Mouse (Mus musculus) midbrain, postnatal 0 days (tissue): ENCODE data around the gene Csgalnact2. TPM values are rescaled to one million over a fixed set of nuclear protein-coding genes. Genes with fewer than 3 reads are reported as not detected.

ENCODE experiments used
- ATAC-seq: fragments of 200-750 bp; cut with Nextera tagmentation; 2 replicates; pipeline ENCODE4 v1.8.0; 2017; ENCODE audit warnings: moderate number of reproducible peaks, mild to moderate bottlenecking, moderate TSS enrichment, moderate library complexity; ENCODE audit not compliant: low FRiP score
- DNase-seq: peaks from one replicate; pipeline ENCODE4 v3.0.0-alpha.2; 2015; ENCODE audit warnings: low spot score
- H3K27ac ChIP-seq: fragments of 300-500 bp; sonication (generic); 2 replicates; pipeline ENCODE4 v1.5.1; 2014; ENCODE audit warnings: low read depth, mild to moderate bottlenecking, low read length, mixed read lengths
- H3K27me3 ChIP-seq: fragments of 300-500 bp; sonication (generic); 2 replicates; pipeline ENCODE4 v1.6.1; 2014; ENCODE audit warnings: low read length, control low read depth, mixed read lengths; ENCODE audit not compliant: insufficient read depth
- H3K36me3 ChIP-seq: fragments of 300-500 bp; sonication (generic); 2 replicates; pipeline ENCODE4 v1.6.1; 2014; ENCODE audit warnings: low read length, control low read depth, mixed read lengths; ENCODE audit not compliant: insufficient read depth
- H3K4me1 ChIP-seq: fragments of 300-500 bp; sonication (generic); 2 replicates; pipeline ENCODE4 v1.6.1; 2014; ENCODE audit warnings: mild to moderate bottlenecking, control low read depth, antibody characterized with exemption, low read length, mixed read lengths; ENCODE audit not compliant: insufficient read depth
- H3K4me2 ChIP-seq: fragments of 300-500 bp; sonication (generic); 2 replicates; pipeline ENCODE4 v1.6.1; 2014; ENCODE audit warnings: low read depth, mild to moderate bottlenecking, low read length, mixed read lengths; ENCODE audit not compliant: poor library complexity, severe bottlenecking
- H3K4me3 ChIP-seq: fragments of 300-500 bp; sonication (generic); 2 replicates; pipeline ENCODE4 v1.5.1; 2014; ENCODE audit warnings: low read depth, mild to moderate bottlenecking, low read length, moderate library complexity
- H3K9ac ChIP-seq: fragments of 300-500 bp; sonication (generic); replicated peaks from 2 replicates; pipeline ENCODE4 v1.6.1; 2014; ENCODE audit warnings: mild to moderate bottlenecking, low read length, moderate library complexity, mixed read lengths; ENCODE audit not compliant: poor library complexity, severe bottlenecking
- H3K9me3 ChIP-seq: fragments of 300-500 bp; sonication (generic); 2 replicates; pipeline ENCODE4 v1.6.1; 2016; ENCODE audit warnings: low read length, control low read depth
- CTCF ChIP-seq: IDR thresholded peaks from 2 replicates; pipeline ENCODE4 v1.5.1; 2016; ENCODE audit warnings: antibody characterized with exemption, mild to moderate bottlenecking
- WGBS: fragments of 180-500 bp; shearing (Covaris S2); extraction: QIAGEN DNeasy Blood & Tissue Kit; methylation state at CpG from one replicate; pipeline ENCODE4 v1.1.7; 2014; 5-methylcytosine and 5-hydroxymethylcytosine counted together
- polyA plus RNA-seq: library from polyadenylated mRNA; unstranded; fragments of >200 nt; fragmentation: Nextera tagmentation; extraction: Ambion mirVana; gene quantifications from 2 replicates; pipeline ENCODE4 v1.2.1, GENCODE M21; 2015
- total RNA-seq: library from RNA; depleted of rRNA; stranded (reverse); fragments of >200 nt; gene quantifications from 2 replicates; pipeline ENCODE4 v1.2.3, GENCODE M21; 2014

The Csgalnact2 gene
- total and polyA plus RNA-seq, 2 experiments from 2014 or later, result 10.8 to 13.0 TPM

DNA sequence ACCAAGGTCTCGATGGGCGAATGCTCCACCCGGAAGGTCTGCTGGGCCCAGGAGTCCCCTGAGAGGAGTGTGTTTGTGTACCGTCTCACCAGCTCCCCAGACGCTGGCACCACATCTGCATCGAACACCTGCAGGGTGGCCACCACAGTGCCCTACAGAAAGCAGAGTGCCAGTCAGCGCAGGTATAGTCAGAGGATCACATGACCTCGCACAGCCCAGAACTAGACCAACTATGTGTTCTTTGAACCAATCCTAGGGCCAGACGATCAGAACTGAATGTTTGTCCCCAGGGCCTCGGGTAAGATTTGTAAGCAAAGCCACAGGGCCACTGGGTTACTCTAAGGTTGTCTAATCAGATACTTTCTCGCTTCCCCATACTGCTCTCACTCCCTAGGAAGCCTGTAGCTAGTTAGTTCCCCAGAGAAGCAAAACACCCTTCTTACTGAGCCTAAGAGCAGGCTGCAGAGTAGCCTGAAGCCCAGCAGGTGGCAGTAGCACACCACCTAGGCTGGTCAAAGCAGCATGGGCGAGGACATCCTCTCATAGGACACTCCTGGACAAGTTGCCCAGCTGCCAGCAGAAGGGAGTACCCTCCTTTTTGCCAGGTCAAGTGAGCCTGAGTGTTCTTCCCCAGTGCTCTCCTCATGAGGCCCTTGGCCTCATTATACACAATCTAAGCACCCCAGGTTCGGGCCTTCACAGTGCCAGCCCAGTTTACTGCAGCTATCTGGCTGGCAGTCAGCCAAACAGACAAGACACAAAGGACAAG lies 40.6 kb upstream of the Csgalnact2 start:
- no peak overlapping the region for H3K4me3 ChIP-seq
- H3K4me2 ChIP-seq, result no peak overlapping the region
- no peak overlapping the region for H3K9ac ChIP-seq
- 58% methylated on average over 13 of the region's 13 CpGs for WGBS
- ATAC-seq, result peak; percentile 61
- no peak overlapping the region for H3K27ac ChIP-seq
- peak; percentile 98 for TF ChIP-seq CTCF
- H3K4me1 ChIP-seq, result no peaks in the 10 kb centered on the region
- H3K9me3 ChIP-seq, result no peaks in the 10 kb centered on the region
- peak; percentile 91 for DNase-seq
- H3K36me3 ChIP-seq, result peaks cover 10% of the 10 kb centered on the region; the same call in 1 of the 2 replicates
- no peaks in the 10 kb centered on the region for H3K27me3 ChIP-seq

- no peak for DNase-seq
- Histone ChIP-seq H3K9ac (0 out of 2 replicates have a peak overlapping the region, but pooled peaks have one; percentile 8), H3K4me2 (no peak overlapping the region), H3K27me3 (no peaks in the 10 kb centered on the region), H3K9me3 (no peaks in the 10 kb centered on the region), H3K36me3 (peaks cover 10% of the 10 kb centered on the region; the same call in 1 of the 2 replicates), H3K4me3 (no peak overlapping the region), H3K4me1 (no peaks in the 10 kb centered on the region), H3K27ac (no peak overlapping the region)
- TF ChIP-seq CTCF, result no peak
- 82% methylated on average over 5 of the region's 5 CpGs for WGBS
- ATAC-seq, result no peak
Observed at GRCm38 (mm10) chr6:118173975-118174328, 35.0 kb upstream of the Csgalnact2 start.

GRCm38 (mm10) chr6:118173251-118173974 lies 34.5 kb upstream of the Csgalnact2 start:
- no peak overlapping the region for H3K4me3 ChIP-seq
- peaks cover 10% of the 10 kb centered on the region; the same call in 1 of the 2 replicates for H3K36me3 ChIP-seq
- no peak overlapping the region for H3K4me2 ChIP-seq
- ATAC-seq (no peak), DNase-seq (no peak)
- H3K9ac ChIP-seq, result 0 out of 2 replicates have a peak overlapping the region, but pooled peaks have one; percentile 8
- H3K27ac ChIP-seq, result no peak overlapping the region
- 92% methylated on average over 18 of the region's 18 CpGs for WGBS
- no peaks in the 10 kb centered on the region for H3K9me3 ChIP-seq
- no peaks in the 10 kb centered on the region for H3K27me3 ChIP-seq
- H3K4me1 ChIP-seq, result no peaks in the 10 kb centered on the region
- no peak for TF ChIP-seq CTCF

GRCm38 (mm10) chr6:118171386-118171785 lies 32.4 kb upstream of the Csgalnact2 start:
- no peak for TF ChIP-seq CTCF
- no peak for DNase-seq
- Histone ChIP-seq H3K9me3 (no peaks in the 10 kb centered on the region), H3K27me3 (no peaks in the 10 kb centered on the region), H3K9ac (no peak overlapping the region), H3K4me2 (no peak overlapping the region), H3K27ac (no peak overlapping the region), H3K4me3 (no peak overlapping the region), H3K4me1 (no peaks in the 10 kb centered on the region), H3K36me3 (peaks cover 10% of the 10 kb centered on the region; the same call in 1 of the 2 replicates)
- ATAC-seq, result no peak
- WGBS, result 95% methylated on average over 7 of the region's 7 CpGs

DNA sequence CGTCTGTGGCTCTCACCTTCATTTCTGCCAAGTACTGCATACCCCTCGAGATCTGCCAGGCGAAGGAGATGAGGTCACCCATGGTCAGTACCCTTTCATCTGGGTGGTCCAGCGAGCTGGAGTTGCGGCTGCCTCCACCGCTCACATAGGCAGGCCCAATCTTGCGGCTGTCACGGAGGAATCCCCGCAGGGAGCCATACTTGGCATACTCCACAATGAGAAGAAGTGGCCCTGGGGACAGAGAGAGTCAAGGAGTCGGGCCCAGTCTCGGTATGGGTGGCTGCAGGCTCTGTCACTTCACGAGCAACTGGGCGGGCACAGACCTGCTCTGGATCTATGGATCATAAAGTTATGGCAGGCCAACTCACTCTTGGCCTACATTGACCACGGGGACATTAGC lies 29.2 kb upstream of the Csgalnact2 start:
- no peak overlapping the region for H3K27ac ChIP-seq
- H3K36me3 ChIP-seq, result no peaks in the 10 kb centered on the region; the same call in 1 of the 2 replicates
- WGBS, result 86% methylated on average over 14 of the region's 14 CpGs
- no peak overlapping the region for H3K9ac ChIP-seq
- H3K4me2 ChIP-seq, result no peak overlapping the region
- H3K4me1 ChIP-seq, result no peaks in the 10 kb centered on the region
- DNase-seq, result no peak
- no peak overlapping the region for H3K4me3 ChIP-seq
- no peak for TF ChIP-seq CTCF
- H3K27me3 ChIP-seq, result no peaks in the 10 kb centered on the region
- ATAC-seq, result no peak
- H3K9me3 ChIP-seq, result no peaks in the 10 kb centered on the region

DNA sequence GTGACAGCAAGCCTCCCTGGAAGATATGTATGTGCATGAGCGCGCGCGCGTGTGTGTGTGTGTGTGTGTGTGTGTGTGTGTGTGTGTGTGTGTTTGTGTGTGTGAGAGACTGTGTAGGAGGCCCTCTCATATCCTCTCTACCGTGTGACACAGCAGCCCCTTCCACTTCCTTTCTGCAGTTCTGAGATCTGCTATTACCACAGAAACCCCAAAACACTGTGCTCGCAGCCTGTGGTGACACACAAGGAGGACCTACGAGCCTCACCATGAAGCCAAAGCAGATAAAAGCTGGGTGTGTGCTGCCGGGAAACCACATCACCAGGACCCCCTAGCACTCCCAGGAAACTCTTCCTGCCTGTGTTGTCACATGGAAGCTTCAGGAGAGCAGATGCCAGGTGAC lies 28.1 kb upstream of the Csgalnact2 start:
- Histone ChIP-seq H3K4me1 (no peaks in the 10 kb centered on the region), H3K27me3 (no peaks in the 10 kb centered on the region), H3K4me3 (no peak overlapping the region), H3K4me2 (no peak overlapping the region), H3K27ac (no peak overlapping the region), H3K36me3 (no peaks in the 10 kb centered on the region), H3K9me3 (no peaks in the 10 kb centered on the region), H3K9ac (no peak overlapping the region)
- no peak for DNase-seq
- 79% methylated on average over 9 of the region's 9 CpGs for WGBS
- no peak for TF ChIP-seq CTCF
- no peak for ATAC-seq
